Mouse (Mus musculus) spleen, adult 2 months (tissue): ENCODE results near the gene Wnt3.

ENCODE experiments used
- CTCF ChIP-seq: fragments of 200-500 bp; IDR thresholded peaks from 2 replicates; pipeline ENCODE4 v1.5.1; 2011; ENCODE audit warnings: mild to moderate bottlenecking, inconsistent platforms; ENCODE audit not compliant: insufficient read depth, insufficient read length, insufficient replicate concordance; ENCODE audit errors: extremely low read depth
- POLR2A ChIP-seq: fragments of 200-500 bp; IDR thresholded peaks from 2 replicates; pipeline ENCODE4 v1.6.1; 2011; ENCODE audit warnings: low read depth, low read length, inconsistent platforms

- TF ChIP-seq CTCF, result no peak
- TF ChIP-seq POLR2A, result no peak
These were observed 27.2 kb downstream of the Wnt3 start for GRCm38 (mm10) chr11:103801128-103801527.
